Mouse (Mus musculus) lung, postnatal 4 days (tissue): ENCODE measurements around the gene Pgrmc1.

Experiments
- DNase-seq, 2 experiments: peaks; one replicate each; pipeline ENCODE4 v3.0.0; 2021

Pgrmc1 gene

GRCm38 (mm10) chrX:36609117-36609516, 11.1 kb downstream of the Pgrmc1 start:
- DNase-seq = no peak

- DNase-seq = no peak
These were observed 30.1 kb downstream of the Pgrmc1 start for GRCm38 (mm10) chrX:36628102-36628501.

GRCm38 (mm10) chrX:36630771-36631170, 32.8 kb downstream of the Pgrmc1 start:
- DNase-seq = no peak

- peak in 1 of 2 experiments; percentile 20 for DNase-seq
These were observed 42.0 kb downstream of the Pgrmc1 start for GRCm38 (mm10) chrX:36640046-36640445.

- DNase-seq = peak; percentile 88 to 91
These were observed 46.9 kb downstream of the Pgrmc1 start, which contains the start of gene Akap17b for GRCm38 (mm10) chrX:36644657-36645551. Akap17b (minus strand) TSS chrX:36645395.
